Mouse (Mus musculus) kidney, postnatal 0 days (tissue): ENCODE results near the gene Col26a1. TPM values are rescaled to one million over a fixed set of nuclear protein-coding genes. Genes with fewer than 3 reads are reported as not detected.

Experiments used
- ATAC-seq: fragments of 200-750 bp; cut with Nextera tagmentation; replicated peaks from 2 replicates; pipeline ENCODE4 v1.8.0; 2017; ENCODE audit warnings: low read depth, moderate number of reproducible peaks, moderate TSS enrichment, moderate library complexity; ENCODE audit not compliant: low FRiP score
- DNase-seq: peaks from one replicate; pipeline ENCODE4 v3.0.0-alpha.2; 2016; ENCODE audit warnings: low spot score
- H3K27ac ChIP-seq: fragments of 300-500 bp; sonication (generic); 2 replicates; pipeline ENCODE4 v1.5.1; 2014; ENCODE audit warnings: mild to moderate bottlenecking
- H3K27me3 ChIP-seq: fragments of 300-500 bp; sonication (generic); 2 replicates; pipeline ENCODE4 v1.6.1; 2014; ENCODE audit warnings: low read length, mixed read lengths; ENCODE audit not compliant: insufficient read depth
- H3K36me3 ChIP-seq: fragments of 300-500 bp; sonication (generic); 2 replicates; pipeline ENCODE4 v1.6.1; 2014; ENCODE audit warnings: low read length, mixed read lengths; ENCODE audit not compliant: insufficient read depth
- H3K4me1 ChIP-seq: fragments of 300-500 bp; sonication (generic); replicated peaks from 2 replicates; pipeline ENCODE4 v1.6.1; 2014; ENCODE audit warnings: antibody characterized with exemption, low read length, mixed read lengths; ENCODE audit not compliant: insufficient read depth
- H3K4me2 ChIP-seq: fragments of 300-500 bp; sonication (generic); 2 replicates; pipeline ENCODE4 v1.6.1; 2014; ENCODE audit warnings: mild to moderate bottlenecking, low read length, moderate library complexity, mixed read lengths
- H3K4me3 ChIP-seq: fragments of 300-500 bp; sonication (generic); replicated peaks from 2 replicates; pipeline ENCODE4 v1.5.1; 2014; ENCODE audit warnings: low read depth, low read length
- H3K9ac ChIP-seq: fragments of 300-500 bp; sonication (generic); 2 replicates; pipeline ENCODE4 v1.6.1; 2014; ENCODE audit warnings: low read depth, low read length
- H3K9me3 ChIP-seq: fragments of 300-500 bp; sonication (generic); replicated peaks from 2 replicates; pipeline ENCODE4 v1.6.1; 2016; ENCODE audit warnings: low read length, inconsistent platforms, mixed read lengths
- CTCF ChIP-seq: IDR thresholded peaks from 2 replicates; pipeline ENCODE4 v1.5.1; 2016; ENCODE audit warnings: antibody characterized with exemption, low read depth, mild to moderate bottlenecking, moderate library complexity
- WGBS: fragments of 180-500 bp; shearing (Covaris S2); extraction: QIAGEN DNeasy Blood & Tissue Kit; methylation state at CpG from one replicate; pipeline ENCODE4 v1.1.7; 2014; 5-methylcytosine and 5-hydroxymethylcytosine counted together
- polyA plus RNA-seq: library from polyadenylated mRNA; unstranded; fragments of >200 nt; fragmentation: Nextera tagmentation; extraction: Ambion mirVana; gene quantifications from 2 replicates; pipeline ENCODE4 v1.2.1, GENCODE M21; 2015

The Col26a1 gene
- 39.1 and 47.1 TPM in 2 replicates for polyA plus RNA-seq

- H3K27me3 ChIP-seq, result no peaks in the 10 kb centered on the region
- peak within 1 kb of the TSS; percentile 69 for H3K4me2 ChIP-seq
- WGBS, result under 1% methylated on average over 44 of the region's 44 CpGs
- no peaks in the 10 kb centered on the region for H3K9me3 ChIP-seq
- H3K9ac ChIP-seq, result peak within 1 kb of the TSS; percentile 63
- DNase-seq (no peak), ATAC-seq (peak; percentile 31)
- H3K4me1 ChIP-seq, result peaks cover 15% of the 10 kb centered on the region
- H3K36me3 ChIP-seq, result no peaks in the 10 kb centered on the region
- H3K4me3 ChIP-seq, result peak within 1 kb of the TSS; percentile 38
- no peak for TF ChIP-seq CTCF
- peak within 1 kb of the TSS; percentile 37; the same call in 1 of the 2 replicates for H3K27ac ChIP-seq
These were observed at the start of gene Col26a1 for GRCm38 (mm10) chr5:136882788-136883439. Gene Col26a1, minus strand, starts transcription at chr5:136883209.

GRCm38 (mm10) chr5:136931896-136932295 is 48.9 kb upstream of the Col26a1 start:
- Histone ChIP-seq H3K4me3 (no peak overlapping the region), H3K4me2 (no peak overlapping the region), H3K36me3 (no peaks in the 10 kb centered on the region), H3K27ac (no peak overlapping the region), H3K27me3 (no peaks in the 10 kb centered on the region), H3K9me3 (no peaks in the 10 kb centered on the region), H3K4me1 (no peaks in the 10 kb centered on the region), H3K9ac (no peak overlapping the region)
- 76% methylated on average over 14 of the region's 14 CpGs for WGBS
- DNase-seq (no peak), ATAC-seq (no peak)
- TF ChIP-seq CTCF, result no peak

GRCm38 (mm10) chr5:136929073-136929472 is 46.1 kb upstream of the Col26a1 start:
- DNase-seq (peak; percentile 91), ATAC-seq (peak; percentile 82)
- H3K9ac ChIP-seq, result no peak overlapping the region
- H3K27me3 ChIP-seq, result no peaks in the 10 kb centered on the region
- no peaks in the 10 kb centered on the region; the same call in 1 of the 2 replicates for H3K36me3 ChIP-seq
- H3K4me3 ChIP-seq, result no peak overlapping the region
- no peaks in the 10 kb centered on the region for H3K4me1 ChIP-seq
- TF ChIP-seq CTCF, result peak; percentile 98
- no peaks in the 10 kb centered on the region for H3K9me3 ChIP-seq
- no peak overlapping the region for H3K27ac ChIP-seq
- WGBS, result 20% methylated on average over 4 of the region's 4 CpGs
- H3K4me2 ChIP-seq, result no peak overlapping the region

- DNase-seq (no peak), ATAC-seq (no peak)
- no peak overlapping the region for H3K27ac ChIP-seq
- H3K9ac ChIP-seq, result no peak overlapping the region
- TF ChIP-seq CTCF, result no peak
- no peaks in the 10 kb centered on the region for H3K9me3 ChIP-seq
- H3K36me3 ChIP-seq, result no peaks in the 10 kb centered on the region; the same call in 1 of the 2 replicates
- no peak overlapping the region for H3K4me3 ChIP-seq
- no peaks in the 10 kb centered on the region for H3K27me3 ChIP-seq
- no peaks in the 10 kb centered on the region for H3K4me1 ChIP-seq
- H3K4me2 ChIP-seq, result no peak overlapping the region
- WGBS, result 70% methylated on average over 7 of the region's 7 CpGs
These were observed 40.9 kb upstream of the Col26a1 start for GRCm38 (mm10) chr5:136923751-136924478.

GRCm38 (mm10) chr5:136922830-136923229 is 39.8 kb upstream of the Col26a1 start:
- Histone ChIP-seq H3K27me3 (no peaks in the 10 kb centered on the region), H3K27ac (no peak overlapping the region), H3K4me1 (no peaks in the 10 kb centered on the region), H3K9me3 (no peaks in the 10 kb centered on the region), H3K9ac (no peak overlapping the region), H3K4me2 (no peak overlapping the region), H3K36me3 (no peaks in the 10 kb centered on the region; the same call in 1 of the 2 replicates), H3K4me3 (no peak overlapping the region)
- no peak for TF ChIP-seq CTCF
- WGBS, result 81% methylated on average over 9 of the region's 9 CpGs
- no peak for ATAC-seq
- no peak for DNase-seq

- peak overlapping the region; percentile 65 for H3K9ac ChIP-seq
- no peak for TF ChIP-seq CTCF
- H3K36me3 ChIP-seq, result no peaks in the 10 kb centered on the region
- H3K4me2 ChIP-seq, result peak overlapping the region; percentile 90
- no peak overlapping the region for H3K27ac ChIP-seq
- peak overlapping the region; percentile 66 for H3K4me3 ChIP-seq
- no peaks in the 10 kb centered on the region for H3K4me1 ChIP-seq
- no peaks in the 10 kb centered on the region for H3K27me3 ChIP-seq
- H3K9me3 ChIP-seq, result no peaks in the 10 kb centered on the region
- no peak for DNase-seq
- 20% methylated on average over 17 of the region's 18 CpGs for WGBS
- ATAC-seq, result peak; percentile 26; the same call in 1 of the 2 replicates
These were observed 36.7 kb upstream of the Col26a1 start for GRCm38 (mm10) chr5:136919546-136920301.
